Mouse (Mus musculus) limb, embryonic 14.5 days (tissue): ENCODE data around the gene Trpm3. TPM values are rescaled to one million over a fixed set of nuclear protein-coding genes. Genes with fewer than 3 reads are reported as not detected.

ENCODE experiments used
- ATAC-seq: fragments of 200-750 bp; cut with Nextera tagmentation; 2 replicates; pipeline ENCODE4 v1.8.0; 2017; ENCODE audit warnings: low read depth, moderate number of reproducible peaks, moderate TSS enrichment; ENCODE audit not compliant: low FRiP score
- DNase-seq: peaks from one replicate; pipeline ENCODE4 v3.0.0-alpha.2; 2015; ENCODE audit warnings: low spot score
- H3K27ac ChIP-seq: fragments of 300-500 bp; sonication (generic); replicated peaks from 2 replicates; pipeline ENCODE4 v1.5.1; 2014; ENCODE audit warnings: low read depth, mild to moderate bottlenecking, low read length, moderate library complexity, mixed read lengths
- H3K27me3 ChIP-seq: fragments of 300-500 bp; sonication (generic); 2 replicates; pipeline ENCODE4 v1.6.1; 2014; ENCODE audit warnings: low read length, mixed read lengths; ENCODE audit not compliant: control insufficient read depth, insufficient read depth
- H3K36me3 ChIP-seq: fragments of 300-500 bp; sonication (generic); 2 replicates; pipeline ENCODE4 v1.6.1; 2014; ENCODE audit warnings: mild to moderate bottlenecking, low read length, moderate library complexity, mixed read lengths; ENCODE audit not compliant: control insufficient read depth, insufficient read depth
- H3K4me1 ChIP-seq: fragments of 300-500 bp; sonication (generic); 2 replicates; pipeline ENCODE4 v1.6.1; 2014; ENCODE audit warnings: antibody characterized with exemption, low read length, mixed read lengths; ENCODE audit not compliant: control insufficient read depth, insufficient read depth
- H3K4me2 ChIP-seq: fragments of 300-500 bp; sonication (generic); replicated peaks from 2 replicates; pipeline ENCODE4 v1.6.1; 2014; ENCODE audit warnings: low read depth, mild to moderate bottlenecking, low read length, moderate library complexity; ENCODE audit not compliant: severe bottlenecking
- H3K4me3 ChIP-seq: fragments of 300-500 bp; sonication (generic); replicated peaks from 2 replicates; pipeline ENCODE4 v1.5.1; 2014; ENCODE audit warnings: low read length
- H3K9ac ChIP-seq: fragments of 300-500 bp; sonication (generic); 2 replicates; pipeline ENCODE4 v1.6.1; 2014; ENCODE audit warnings: mild to moderate bottlenecking, low read depth, low read length, moderate library complexity; ENCODE audit not compliant: severe bottlenecking
- H3K9me3 ChIP-seq: fragments of 300-500 bp; sonication (generic); 2 replicates; pipeline ENCODE4 v1.6.1; 2016; ENCODE audit warnings: low read length; ENCODE audit not compliant: control insufficient read depth
- POLR2A ChIP-seq: fragments of 200-500 bp; IDR thresholded peaks from 2 replicates; pipeline ENCODE4 v1.8.0; 2012; ENCODE audit warnings: inconsistent platforms, mild to moderate bottlenecking, moderate library complexity, borderline replicate concordance; ENCODE audit not compliant: insufficient read depth, insufficient read length; ENCODE audit errors: extremely low read depth
- WGBS: fragments of 180-500 bp; shearing (Covaris S2); extraction: QIAGEN DNeasy Blood & Tissue Kit; methylation state at CpG from one replicate; pipeline ENCODE4 v1.1.7; 2014; 5-methylcytosine and 5-hydroxymethylcytosine counted together
- polyA plus RNA-seq, 2 experiments: library from polyadenylated mRNA; depleted of rRNA in 1 of 2; stranded (reverse) in 1 of 2; unstranded in 1 of 2; fragments of >200 nt; fragmentation: Nextera tagmentation in 1 of 2; extraction: Ambion mirVana in 1 of 2; gene quantifications; 2 replicates each; pipeline versions ENCODE4 v1.2.1 to v1.2.3; 2012 to 2014

Trpm3 gene
- polyA plus RNA-seq, 2 experiments: 3.7 to 4.1 TPM

GRCm38 (mm10) chr19:22615367-22615766 is 476.5 kb downstream of the Trpm3 start:
- TF ChIP-seq POLR2A: no peak
- no peaks in the 10 kb centered on the region for H3K36me3 ChIP-seq
- no peak for DNase-seq
- ATAC-seq: no peak
- no peaks in the 10 kb centered on the region for H3K27me3 ChIP-seq
- H3K4me1 ChIP-seq: no peaks in the 10 kb centered on the region
- H3K4me2 ChIP-seq: no peak overlapping the region
- no peak overlapping the region for H3K27ac ChIP-seq
- H3K9me3 ChIP-seq: peaks cover 6% of the 10 kb centered on the region; the same call in 1 of the 2 replicates
- WGBS: 83% methylated on average over 6 of the region's 6 CpGs
- no peak overlapping the region for H3K4me3 ChIP-seq
- H3K9ac ChIP-seq: no peak overlapping the region

GRCm38 (mm10) chr19:22624801-22625513 is 486.1 kb downstream of the Trpm3 start:
- Histone ChIP-seq H3K27me3 (no peaks in the 10 kb centered on the region), H3K27ac (no peak overlapping the region), H3K9me3 (no peaks in the 10 kb centered on the region), H3K4me1 (no peaks in the 10 kb centered on the region), H3K4me2 (no peak overlapping the region), H3K36me3 (no peaks in the 10 kb centered on the region), H3K4me3 (no peak overlapping the region), H3K9ac (no peak overlapping the region)
- no peak for DNase-seq
- 66% methylated on average over 3 of the region's 3 CpGs for WGBS
- no peak for ATAC-seq
- TF ChIP-seq POLR2A: no peak

- Histone ChIP-seq H3K4me2 (no peak overlapping the region), H3K9me3 (no peaks in the 10 kb centered on the region), H3K4me3 (no peak overlapping the region), H3K36me3 (no peaks in the 10 kb centered on the region), H3K27me3 (no peaks in the 10 kb centered on the region), H3K9ac (no peak overlapping the region), H3K27ac (no peak overlapping the region), H3K4me1 (no peaks in the 10 kb centered on the region)
- DNase-seq (no peak), ATAC-seq (no peak)
- WGBS: 72% methylated on average over 3 of the region's 3 CpGs
- TF ChIP-seq POLR2A: no peak
These were observed 490.0 kb downstream of the Trpm3 start for GRCm38 (mm10) chr19:22628878-22629277.

GRCm38 (mm10) chr19:22631316-22631715 is 492.5 kb downstream of the Trpm3 start:
- H3K9ac ChIP-seq: no peak overlapping the region
- no peak overlapping the region for H3K27ac ChIP-seq
- H3K4me1 ChIP-seq: no peaks in the 10 kb centered on the region
- H3K36me3 ChIP-seq: no peaks in the 10 kb centered on the region
- no peak overlapping the region for H3K4me3 ChIP-seq
- ATAC-seq (no peak), DNase-seq (peak; percentile 68)
- WGBS: 42% methylated on average over 6 of the region's 6 CpGs
- TF ChIP-seq POLR2A: no peak
- no peaks in the 10 kb centered on the region for H3K9me3 ChIP-seq
- H3K27me3 ChIP-seq: no peaks in the 10 kb centered on the region
- H3K4me2 ChIP-seq: no peak overlapping the region

GRCm38 (mm10) chr19:22635635-22636034 is 496.8 kb downstream of the Trpm3 start:
- Histone ChIP-seq H3K4me2 (no peak overlapping the region), H3K4me1 (no peaks in the 10 kb centered on the region), H3K9me3 (no peaks in the 10 kb centered on the region), H3K27ac (no peak overlapping the region), H3K4me3 (no peak overlapping the region), H3K27me3 (no peaks in the 10 kb centered on the region), H3K9ac (no peak overlapping the region), H3K36me3 (no peaks in the 10 kb centered on the region)
- DNase-seq (no peak), ATAC-seq (no peak)
- 31% methylated on average over 10 of the region's 10 CpGs for WGBS
- no peak for TF ChIP-seq POLR2A

- Histone ChIP-seq H3K4me3 (no peak overlapping the region), H3K9me3 (no peaks in the 10 kb centered on the region), H3K4me2 (no peak overlapping the region), H3K27me3 (no peaks in the 10 kb centered on the region), H3K4me1 (no peaks in the 10 kb centered on the region), H3K36me3 (no peaks in the 10 kb centered on the region), H3K27ac (no peak overlapping the region), H3K9ac (no peak overlapping the region)
- ATAC-seq (no peak), DNase-seq (no peak)
- TF ChIP-seq POLR2A: no peak
- WGBS: 89% methylated on average over 2 of the region's 2 CpGs
These were observed 498.9 kb downstream of the Trpm3 start for GRCm38 (mm10) chr19:22637786-22638185.
